Mouse (Mus musculus) left cerebral cortex, adult 9 months (tissue): ENCODE measurements at regions not wholly inside any gene's neighbourhood (a gene's known extent, or its start where the extent isn't known, plus 50 kb on each side); places are given as distances from the start of the nearest gene placed in this dataset.
A peak's percentile ranks its signal among the peaks of the same experiment; 100 is the strongest.

Experiments used
- DNase-seq, 2 experiments: peaks; one replicate each; pipeline ENCODE4 v3.0.0; 2022; ENCODE audit warnings: low spot score in 2 of 2

- DNase-seq = no peak
These were observed 911.9 kb downstream of the Speer2 start for GRCm38 (mm10) chr16:68951508-68952236.

DNA sequence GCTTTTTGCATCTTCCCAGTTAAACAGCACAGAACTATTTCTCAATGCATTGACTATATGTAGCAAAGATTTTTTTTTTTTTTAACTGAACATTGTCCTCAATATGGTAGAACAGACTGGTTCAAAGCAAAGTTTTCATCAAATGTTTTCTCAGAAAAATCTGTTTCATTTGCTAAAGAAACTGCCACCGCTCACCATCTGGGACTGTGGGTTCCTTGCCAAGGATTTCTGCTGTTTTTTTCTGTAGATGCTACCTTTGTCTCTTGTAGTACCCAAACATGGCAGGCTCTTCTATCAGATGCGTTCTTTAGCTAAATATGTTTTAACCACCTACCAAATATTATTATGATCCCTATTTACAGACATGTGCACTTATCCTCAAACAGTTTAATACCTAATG lies 952.7 kb downstream of the Speer2 start:
- peak in 1 of 2 experiments; percentile 36 for DNase-seq

- DNase-seq = no peak
These were observed 965.4 kb downstream of the Speer2 start for GRCm38 (mm10) chr16:68898136-68898535.

- DNase-seq = no peak
These were observed 1014.8 kb downstream of the Speer2 start for GRCm38 (mm10) chr16:68848733-68849132.
